Mouse (Mus musculus) neutrophil, adult 65 days (primary cell): ENCODE results near the gene Guf1. TPM values are rescaled to one million over a fixed set of nuclear protein-coding genes. Genes with fewer than 3 reads are reported as not detected.

Experiments used
- total RNA-seq: library from RNA; stranded (reverse); gene quantifications from 2 replicates; pipeline ENCODE4 v1.2.4, GENCODE M21; 2023

Guf1 gene
- 7.3 and 8.5 TPM in 2 replicates for total RNA-seq

DNA sequence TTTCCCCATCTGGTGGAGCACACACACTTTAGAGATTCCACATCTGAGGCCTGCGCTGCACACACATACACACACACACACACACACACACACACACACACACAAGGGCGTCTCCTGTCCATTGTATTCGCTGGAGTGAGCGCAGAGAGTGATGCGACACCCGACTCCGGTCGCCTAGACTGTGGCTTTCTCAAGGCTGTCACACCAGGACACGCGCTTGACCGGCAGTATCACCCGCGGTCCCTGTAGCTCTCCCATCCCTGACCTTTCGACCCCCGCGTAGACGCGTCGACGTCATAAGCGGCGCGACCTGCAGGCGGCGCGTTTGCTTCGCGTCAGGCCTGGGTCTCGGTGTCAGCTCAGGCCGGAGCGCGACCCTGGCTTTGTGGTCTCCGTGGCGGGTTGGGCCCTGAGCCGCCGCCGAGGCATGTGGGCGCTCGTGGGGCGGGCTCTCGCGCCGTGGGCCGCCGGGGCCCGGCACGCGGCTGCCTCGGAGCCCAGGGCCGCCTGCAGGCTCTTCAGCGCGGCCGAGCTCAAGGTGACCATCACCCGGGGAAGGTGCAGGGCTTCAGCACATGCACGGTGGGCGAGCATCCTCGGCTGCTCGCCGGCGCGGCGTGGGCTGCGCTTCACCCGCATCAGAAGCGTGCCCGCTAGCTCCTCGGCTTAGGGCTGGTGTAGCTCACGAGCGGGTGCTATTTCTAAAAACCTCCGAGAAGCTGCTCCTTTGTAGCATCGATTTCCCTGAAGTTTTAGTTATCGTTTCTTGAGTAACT, at the start of gene Guf1:
Gene Guf1, plus strand, starts transcription at position 296 of the 776 bp plus-strand sequence.

DNA sequence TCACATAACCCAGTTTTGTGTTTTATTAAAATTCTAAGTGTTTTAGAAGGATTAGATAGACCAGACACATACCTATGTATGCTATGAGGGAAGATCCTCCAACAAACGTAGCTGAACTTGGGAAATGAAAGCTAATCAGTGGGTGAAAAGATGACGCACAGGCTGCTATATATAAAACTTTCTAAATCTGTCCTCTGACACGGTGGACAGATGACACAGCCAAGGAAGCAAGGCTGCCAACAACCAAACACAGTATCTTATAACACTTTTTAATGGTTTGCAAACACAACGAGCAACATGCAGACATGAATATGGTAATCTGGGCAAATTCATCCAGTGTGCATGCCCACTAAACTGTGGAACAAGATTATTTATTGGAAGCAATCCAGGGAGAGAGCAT, 14.2 kb upstream of the Guf1 start, which contains the start of gene Yipf7:
Gene Yipf7, minus strand, starts transcription at position 160 of the 400 bp plus-strand sequence.

DNA sequence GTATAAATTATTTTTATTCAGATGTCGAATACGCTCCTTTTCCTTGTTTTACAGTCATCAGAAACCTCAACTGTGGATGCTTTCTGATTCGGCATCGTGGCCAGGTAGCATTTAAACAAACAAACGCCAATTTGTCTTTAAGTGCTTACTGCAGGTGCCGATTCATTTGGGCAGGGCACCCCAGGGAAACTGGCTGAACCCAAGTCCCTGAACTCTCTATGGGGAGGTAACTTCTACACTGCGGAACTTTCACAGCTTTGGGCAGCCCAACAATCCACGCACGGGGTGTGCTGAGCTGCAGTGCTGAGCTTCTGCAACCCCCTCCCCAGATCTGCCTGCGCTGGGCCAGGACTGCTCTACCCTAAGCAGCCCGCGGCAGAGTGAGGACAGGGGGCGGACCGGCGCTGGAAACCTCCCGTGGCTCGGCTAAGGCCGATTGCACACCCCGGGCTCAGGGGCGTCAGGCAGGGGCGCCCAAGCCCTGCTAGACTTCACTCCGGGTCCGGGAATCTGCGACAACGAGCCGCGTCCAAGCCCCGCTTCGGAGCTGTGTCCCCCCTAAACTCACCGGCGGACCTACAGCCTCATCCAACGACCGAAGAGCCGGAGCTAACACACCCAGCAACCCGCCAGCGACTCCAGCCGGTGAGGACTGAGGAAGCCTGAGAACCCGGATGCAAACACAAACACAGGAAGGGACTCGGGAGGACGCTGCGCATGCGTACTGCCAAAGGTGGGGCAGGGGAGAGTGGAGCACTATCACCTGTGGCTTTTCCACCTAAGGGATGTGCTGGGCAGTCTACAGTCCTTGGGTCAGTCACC, 35.1 kb downstream of the Guf1 start, which contains the start of gene Gnpda2:
Gene Gnpda2, minus strand, starts transcription at position 701 of the 822 bp plus-strand sequence.

Other genes starting within 250 kb of the Guf1 start
- gene Kctd8, start 215.2 kb upstream of the Guf1 start, total RNA-seq, result not detected in 2 replicates
- gene Yipf7, start 14.3 kb upstream of the Guf1 start, total RNA-seq, result not detected in 2 replicates
- 4.6 and 5.9 TPM in 2 replicates for gene Gnpda2, start 35.4 kb downstream of the Guf1 start, total RNA-seq